Mouse (Mus musculus) spleen, postnatal 4 days (tissue): ENCODE results near the gene Prap1.
"Not testable (repeated sequence)": the region's sequence is repeated elsewhere in the genome, so short reads cannot be mapped to it uniquely, and the experiment has no call there.

Experiments used
- DNase-seq, 2 experiments: peaks; one replicate each; pipeline ENCODE4 v3.0.0; 2022; ENCODE audit warnings: low spot score in 2 of 2

Prap1 gene

DNA sequence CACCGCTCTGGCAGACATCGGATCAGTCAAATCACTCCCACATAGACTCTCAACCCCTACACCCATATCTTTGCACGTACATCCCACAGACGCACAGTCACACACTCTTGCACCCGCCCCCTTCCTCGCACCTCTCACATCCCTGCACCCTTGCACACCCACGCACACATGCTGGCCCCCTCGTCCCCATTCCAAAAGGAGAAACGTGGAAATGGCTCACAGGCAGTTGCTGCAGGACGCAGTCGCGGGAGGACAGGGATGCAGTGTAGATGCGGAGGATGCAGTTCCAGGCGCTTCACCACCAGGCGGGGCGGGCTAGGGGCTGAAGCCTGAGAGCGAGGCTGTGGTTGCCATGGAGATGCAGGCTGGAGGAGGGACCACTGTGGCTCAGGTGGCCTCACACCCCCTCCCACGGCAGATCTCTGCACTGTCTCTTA lies 10.9 kb upstream of the Prap1 start, which contains the start of gene Caly:
TSS of gene Caly (minus strand) at position 307 of the 437 bp plus-strand sequence.
- DNase-seq, result peak in 1 of 2 experiments; percentile 63

DNA sequence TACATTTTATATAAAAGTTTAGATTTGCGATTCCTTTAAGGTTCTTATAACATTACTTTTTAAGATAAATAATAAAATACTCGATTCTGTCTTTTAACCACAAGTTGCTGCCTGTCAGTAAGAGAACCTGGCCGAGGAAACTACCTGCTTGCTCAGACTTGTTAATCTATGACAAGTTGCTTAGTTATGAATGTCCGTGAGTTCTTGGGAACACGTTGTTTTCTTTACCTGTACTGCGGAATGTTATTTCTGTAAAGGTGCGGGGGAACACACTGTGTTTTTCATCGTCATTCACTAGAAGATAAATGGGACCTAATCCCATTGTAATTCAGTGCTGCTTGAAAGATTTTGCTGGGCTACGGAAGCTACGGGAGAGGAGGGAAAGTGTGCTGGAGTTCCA lies 2.6 kb upstream of the Prap1 start:
- DNase-seq, result no peak

DNA sequence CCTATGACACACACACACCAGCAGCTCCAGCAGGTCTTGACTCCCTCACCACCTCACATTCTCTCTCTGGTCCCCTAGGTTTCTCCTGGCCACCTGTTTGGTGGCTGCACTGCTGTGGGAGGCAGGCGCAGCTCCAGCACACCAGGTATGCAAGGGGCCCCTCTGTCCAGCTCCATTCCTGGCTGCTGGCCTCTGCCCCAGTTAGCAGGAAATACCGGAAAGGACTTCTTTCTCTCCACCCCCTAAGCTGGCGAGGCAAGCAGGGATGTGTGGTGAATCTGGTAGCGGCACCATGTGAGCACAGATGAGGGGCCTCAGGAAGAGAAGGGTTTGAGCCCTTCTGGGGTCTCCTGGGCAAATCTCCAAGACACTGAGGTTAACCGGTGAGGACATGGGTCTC lies 1.8 kb downstream of the Prap1 start:
- no peak for DNase-seq

DNA sequence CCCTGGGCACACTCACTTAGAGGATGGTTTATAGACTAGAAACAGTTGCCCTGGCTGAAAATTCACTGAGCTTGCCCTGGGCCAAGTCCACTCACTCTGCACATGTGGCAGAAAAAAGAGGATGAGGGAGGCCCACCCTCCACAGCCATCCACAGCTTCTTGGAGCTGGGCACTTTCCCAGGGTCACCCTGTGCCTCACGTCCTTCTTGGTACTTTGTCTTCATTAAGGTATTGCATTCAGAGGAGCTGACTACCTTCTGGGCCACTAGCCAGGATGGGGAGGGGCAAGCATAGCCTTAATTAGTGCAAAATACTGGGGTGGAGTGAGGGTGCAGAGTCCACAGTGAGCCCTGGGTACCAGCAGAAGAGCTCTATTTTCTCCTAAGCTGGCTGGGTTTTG lies 2.4 kb downstream of the Prap1 start:
- no peak for DNase-seq

DNA sequence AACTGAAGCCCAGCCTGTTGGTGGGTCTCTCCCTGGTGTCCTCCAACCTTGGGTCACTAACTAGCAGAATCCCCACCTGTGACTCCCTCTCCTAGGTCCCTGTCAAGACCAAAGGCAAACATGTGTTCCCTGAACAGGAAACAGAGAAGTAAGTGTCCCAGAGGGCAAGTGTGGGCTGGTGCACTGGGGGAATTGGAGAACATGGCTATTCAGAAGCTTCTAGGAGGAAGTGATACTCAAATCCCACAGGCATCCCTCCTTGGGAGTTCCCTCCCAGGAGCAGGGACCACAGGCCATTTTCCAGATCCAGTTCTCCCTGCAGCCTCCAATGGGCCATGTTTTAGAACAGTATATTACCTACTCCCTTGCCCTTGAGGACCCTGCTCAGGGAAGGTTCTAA lies 2.9 kb downstream of the Prap1 start:
- no peak for DNase-seq

DNA sequence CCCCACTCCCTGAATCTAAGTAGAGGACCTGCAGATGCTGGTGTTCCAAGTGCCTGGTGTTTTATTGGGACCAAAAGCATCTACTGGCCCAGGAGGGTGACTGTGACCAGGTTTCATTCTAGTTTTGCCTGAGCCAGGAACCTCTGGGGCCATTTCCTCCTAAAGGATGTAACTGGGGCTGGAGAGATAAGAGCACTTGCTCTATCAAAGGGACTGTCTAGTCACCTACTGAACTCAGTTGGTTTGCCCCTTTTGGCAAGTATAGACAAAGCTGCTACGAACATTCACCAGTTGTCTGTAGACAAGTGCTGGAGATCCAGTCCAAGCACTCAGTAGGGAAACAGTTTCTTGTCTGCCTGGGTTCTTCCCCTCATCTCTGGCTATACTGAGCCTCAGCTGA lies 5.3 kb downstream of the Prap1 start:
- no peak for DNase-seq

DNA sequence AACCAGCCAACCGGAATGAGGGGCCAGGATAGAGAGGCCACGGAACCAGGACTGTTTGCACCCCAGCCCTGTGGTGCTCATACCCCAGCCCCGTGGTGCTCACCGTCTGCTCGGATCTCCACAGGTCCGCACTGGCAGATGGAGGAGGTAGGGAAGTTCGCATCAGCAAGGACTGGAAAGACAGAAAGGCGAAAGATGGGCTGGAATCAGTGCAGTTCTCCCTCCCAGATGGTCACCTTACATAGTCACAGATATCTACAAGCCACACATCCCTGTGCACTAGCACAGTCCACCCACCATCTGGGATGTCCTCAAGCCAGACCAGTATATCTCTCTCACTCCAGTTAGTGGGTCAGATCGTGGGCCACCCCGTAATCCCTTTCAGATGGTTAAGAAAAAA lies 8.3 kb downstream of the Prap1 start:
- no peak for DNase-seq

DNA sequence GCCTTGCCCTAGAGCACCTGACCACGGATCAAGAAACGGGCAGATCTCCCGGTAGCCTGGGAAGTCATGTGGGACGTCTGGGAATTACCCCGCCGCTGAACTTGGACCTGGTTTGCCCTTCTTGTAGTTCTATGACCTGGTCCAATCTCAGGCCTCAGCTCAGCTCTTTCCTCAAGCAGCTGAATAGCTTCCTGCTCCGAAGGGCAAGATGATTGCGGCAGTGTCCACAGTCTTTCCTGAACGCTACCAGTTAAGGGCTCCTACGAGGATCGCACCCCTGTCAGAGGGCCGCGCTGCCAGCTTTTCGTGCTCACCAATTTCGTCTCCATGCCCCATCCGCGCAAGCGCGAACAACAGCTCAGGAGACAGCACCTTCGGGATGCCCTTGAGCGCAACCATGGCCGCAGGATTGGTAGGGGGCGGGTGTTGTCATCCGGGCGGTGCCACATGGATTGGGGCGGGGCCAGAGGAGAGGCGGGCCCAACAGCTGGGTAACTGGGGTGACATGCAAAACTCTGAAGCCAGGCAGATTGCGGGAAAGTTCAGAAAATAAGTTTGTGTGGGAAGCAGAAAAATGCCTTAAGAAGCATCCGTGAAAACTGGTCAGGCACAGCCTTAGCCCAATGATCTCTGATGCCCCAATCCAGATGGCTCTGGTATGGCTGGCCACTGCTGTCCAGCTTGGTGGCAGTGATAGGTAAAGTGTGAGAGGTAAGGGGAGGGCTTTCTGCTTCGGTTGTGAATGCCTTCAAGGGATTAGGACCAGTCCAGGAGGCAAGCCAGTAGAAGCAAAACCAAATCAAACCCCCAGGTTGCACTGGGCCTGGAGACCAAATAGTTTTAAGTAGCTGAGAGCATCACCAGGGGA lies 9.0 kb downstream of the Prap1 start, which contains the start of gene Fuom:
TSS of gene Fuom (minus strand) at position 449 of the 868 bp plus-strand sequence.
- peak; percentile 80 to 86 for DNase-seq

DNA sequence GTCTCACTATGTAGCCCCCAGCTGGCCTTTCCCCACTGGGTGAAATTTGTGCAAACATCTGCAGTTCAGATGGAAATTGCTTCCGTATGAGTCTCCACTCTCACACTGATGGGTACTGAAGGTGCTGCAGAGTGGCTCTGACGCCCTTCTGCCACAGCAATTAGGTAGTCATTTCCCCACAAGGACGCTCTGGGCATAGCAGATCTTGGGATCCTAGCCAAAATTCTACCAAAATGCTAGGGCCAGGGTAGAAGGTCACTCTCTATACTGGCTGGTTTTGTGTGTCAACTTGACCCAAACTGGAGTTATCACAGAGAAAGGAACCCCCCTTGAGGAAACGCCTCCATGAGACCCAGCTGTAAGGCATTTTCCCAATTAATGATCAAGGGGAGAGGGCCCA lies 10.8 kb downstream of the Prap1 start:
- DNase-seq, result no peak

DNA sequence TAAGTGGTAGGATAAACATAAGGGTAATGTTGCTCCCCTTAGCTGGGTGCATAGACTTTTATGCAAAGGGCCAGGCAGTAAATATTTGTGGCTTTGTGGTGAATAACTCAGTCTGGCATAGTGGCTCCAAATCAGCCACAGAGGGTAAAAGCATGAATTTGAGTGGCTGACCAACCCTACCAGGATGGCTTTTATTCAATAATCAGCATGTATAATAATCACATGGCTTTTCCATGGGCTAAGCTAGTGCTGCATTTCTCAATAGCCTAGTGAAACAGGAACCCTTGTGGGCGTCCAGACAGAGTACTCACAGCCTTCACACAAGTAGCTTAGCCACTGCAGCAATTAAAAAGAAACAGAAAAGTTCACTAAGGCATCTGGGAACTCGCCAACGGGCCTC lies 18.7 kb downstream of the Prap1 start:
- DNase-seq, result no peak

DNA sequence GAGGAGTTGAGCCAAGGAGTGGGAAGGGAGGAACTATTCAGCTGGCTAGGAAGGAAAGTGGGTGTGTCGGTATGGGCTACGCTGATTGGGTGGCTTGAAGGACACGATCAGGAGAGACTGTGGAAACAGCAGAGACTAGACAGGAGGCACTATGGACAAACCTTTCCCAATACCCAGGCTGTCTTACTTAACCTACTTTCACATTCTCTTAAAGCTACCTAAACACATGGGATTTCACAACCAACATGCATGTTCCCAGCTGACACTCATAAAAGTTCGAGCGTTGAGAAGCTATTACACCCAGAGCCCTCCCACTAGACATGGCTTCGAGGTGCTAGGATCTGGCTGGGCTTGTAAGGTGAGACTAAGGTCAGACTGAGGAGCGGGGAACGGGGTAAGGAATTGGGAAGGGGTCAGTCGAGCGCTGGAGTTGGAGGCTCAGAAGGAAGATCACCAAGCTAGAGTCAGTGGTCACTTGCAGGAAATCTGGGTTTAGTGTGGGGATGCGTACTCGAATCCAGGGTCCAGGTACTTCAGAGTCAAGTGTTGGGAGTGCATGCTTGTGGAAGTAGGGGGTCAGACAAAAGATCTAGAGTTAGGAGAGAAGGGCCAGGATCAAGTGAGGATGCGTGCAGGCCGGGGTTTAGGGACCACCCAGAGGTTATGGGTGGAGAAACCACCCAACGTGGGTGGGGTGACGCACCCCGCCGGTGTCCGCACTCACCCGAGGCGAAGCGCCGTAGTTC lies 22.6 kb downstream of the Prap1 start, which contains the start of gene Paox:
TSS of gene Paox (plus strand) at position 217 of the 746 bp plus-strand sequence.
- DNase-seq, result peak in 1 of 2 experiments; percentile 21

DNA sequence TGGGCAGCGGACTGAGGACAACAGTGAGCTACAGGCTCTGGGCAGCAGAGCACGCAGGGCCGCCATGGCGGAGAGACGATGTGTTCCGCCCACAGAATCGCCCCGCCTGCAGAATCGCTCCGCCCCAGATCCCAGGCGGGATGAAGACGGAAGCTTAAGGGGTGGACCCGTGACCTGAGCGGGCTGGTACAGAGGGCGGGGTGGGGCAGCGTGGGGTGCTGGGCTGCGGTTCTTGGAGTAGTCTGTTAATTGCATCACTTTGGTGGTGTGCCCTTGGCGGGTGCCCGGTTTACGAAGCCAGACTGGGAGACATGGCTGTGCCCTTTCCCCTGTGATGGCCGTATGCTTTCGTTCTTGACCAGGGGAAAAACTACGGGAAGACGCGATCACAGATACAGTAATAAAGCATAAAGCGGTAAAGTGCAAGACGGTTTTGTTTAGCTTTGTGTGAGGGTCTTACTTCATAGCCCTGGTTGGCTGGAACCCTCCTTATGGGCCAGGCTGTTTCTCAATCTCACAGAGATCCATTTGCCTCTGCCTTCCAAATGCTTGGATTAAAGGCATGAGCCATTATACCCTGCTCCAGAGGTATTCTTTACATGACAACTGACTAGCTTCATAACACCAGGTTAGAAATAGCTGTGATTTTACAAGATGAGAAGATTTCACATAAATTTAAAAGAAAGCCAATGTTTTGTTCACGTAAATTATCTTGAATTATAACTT lies 23.3 kb downstream of the Prap1 start, which contains the start of gene Echs1:
TSS of gene Echs1 (minus strand) at position 148 of the 726 bp plus-strand sequence.
- DNase-seq, result peak; percentile 89 to 93

DNA sequence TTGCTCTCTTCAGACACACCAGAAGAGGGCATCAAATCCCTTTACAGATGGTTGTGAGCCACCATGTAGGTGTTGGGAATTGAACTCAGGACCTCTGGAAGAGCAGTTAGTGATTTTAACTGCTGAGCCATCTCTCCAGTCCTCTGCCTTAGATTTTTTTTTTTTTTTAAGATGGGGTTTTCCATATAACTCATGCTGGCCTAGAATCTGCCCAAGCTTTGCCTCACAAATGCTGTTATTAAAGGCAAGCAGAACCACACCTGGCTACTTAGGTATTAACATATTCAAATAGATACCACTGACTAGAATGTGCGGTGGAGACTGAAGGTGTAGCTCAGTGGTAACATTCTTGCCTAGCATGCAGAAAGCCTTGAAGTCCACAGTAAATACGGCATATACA lies 27.3 kb downstream of the Prap1 start:
- DNase-seq, result no peak

DNA sequence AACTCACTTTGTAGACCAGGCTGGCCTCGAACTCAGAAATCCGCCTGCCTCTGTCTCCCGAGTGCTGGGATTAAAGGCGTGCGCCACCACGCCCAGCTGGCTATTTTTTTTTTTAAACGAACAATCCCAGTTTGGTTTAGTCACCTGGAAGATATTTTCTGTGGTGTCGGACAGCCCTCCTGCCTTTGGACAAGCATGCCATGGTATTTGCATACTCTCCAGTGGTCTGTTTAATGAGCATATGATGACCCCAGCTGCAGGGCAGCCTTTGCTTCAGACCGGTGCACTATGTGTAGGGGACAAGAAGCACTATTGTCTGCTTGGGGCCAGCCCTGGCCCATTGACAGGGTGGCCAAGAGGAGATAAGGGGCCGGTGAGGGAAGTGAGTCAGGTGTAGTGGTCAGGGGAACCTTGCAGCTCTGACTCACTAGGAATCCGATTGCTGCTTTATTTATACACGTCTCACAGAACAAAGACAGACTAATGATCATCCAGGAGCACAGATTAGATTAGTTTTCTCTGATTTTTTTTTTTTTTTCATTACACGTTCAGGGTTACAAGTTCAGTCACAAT lies 28.2 kb downstream of the Prap1 start:
- no peak for DNase-seq

DNA sequence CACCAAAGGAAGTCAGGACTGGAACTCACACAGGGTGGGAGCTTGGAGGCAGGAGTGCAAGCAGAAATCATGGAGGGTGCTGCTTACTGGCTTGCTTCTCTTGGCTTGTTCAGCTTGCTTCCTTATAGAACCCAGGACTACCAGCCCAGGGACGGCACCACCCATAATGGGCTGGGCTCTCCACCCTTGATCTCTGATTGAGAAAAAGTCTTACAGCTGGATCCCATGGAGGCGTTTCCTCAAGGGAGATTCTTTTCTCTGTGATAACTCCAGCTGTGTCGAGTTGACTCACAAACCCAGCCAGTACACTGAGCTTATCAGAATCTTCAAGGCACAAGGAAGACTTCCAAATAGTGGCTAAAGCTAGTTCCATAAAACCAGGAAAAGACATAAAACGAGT lies 29.6 kb downstream of the Prap1 start:
- no peak for DNase-seq

DNA sequence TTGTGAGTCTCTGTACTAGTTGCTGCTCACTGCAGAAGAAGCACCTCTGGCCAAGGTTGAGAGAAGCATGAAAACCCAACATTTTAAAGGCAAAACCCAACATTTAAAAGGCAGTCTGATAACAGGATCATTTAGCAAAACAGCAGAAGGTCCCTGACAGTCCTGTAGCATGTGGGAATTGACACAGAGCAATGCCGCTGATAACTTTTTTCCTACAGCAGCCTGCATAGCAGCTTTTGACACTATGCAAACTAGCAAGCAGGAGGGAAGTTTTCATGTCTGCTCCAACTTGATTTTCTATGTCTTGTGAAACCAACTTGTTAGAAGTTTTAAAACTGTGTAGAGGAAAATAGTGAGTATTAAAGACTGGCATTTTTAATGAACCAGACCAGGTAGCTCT lies 31.2 kb downstream of the Prap1 start:
- DNase-seq, result no peak

DNA sequence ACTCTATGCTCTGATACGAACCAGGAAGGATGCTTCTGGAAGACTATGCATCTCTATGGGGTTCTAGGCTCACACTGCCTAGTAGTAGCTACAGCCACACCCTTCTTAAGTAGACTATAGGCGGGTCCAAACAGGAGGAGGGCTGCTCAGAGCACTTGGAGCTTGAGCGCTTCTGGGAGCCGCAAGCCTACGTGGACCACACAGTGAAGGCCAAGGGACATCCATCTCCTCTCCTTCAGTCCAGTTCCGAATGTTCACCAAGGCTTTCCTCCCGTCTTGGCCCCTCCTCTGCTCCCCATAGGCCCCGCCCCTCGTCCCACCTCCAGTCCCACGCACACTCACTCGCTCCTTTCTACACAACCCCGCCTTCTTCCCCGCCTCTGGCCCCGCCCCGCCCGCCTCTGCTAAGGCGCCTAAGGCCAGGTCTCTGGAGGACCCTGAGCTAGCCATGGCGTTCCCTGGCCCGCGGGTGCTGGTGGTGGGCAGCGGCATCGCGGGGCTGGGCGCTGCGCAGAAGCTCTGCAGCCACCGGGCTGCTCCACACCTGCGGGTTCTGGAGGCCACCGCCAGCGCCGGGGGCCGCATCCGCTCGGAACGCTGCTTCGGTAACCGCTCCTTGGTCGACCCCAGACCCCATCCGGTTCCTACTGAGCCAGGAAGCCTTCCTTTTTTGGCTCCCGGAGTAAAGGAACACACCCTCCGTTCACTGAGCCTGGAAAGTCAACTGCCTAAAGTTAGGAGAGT lies 32.3 kb downstream of the Prap1 start:
- DNase-seq, result peak; percentile 93 to 95

DNA sequence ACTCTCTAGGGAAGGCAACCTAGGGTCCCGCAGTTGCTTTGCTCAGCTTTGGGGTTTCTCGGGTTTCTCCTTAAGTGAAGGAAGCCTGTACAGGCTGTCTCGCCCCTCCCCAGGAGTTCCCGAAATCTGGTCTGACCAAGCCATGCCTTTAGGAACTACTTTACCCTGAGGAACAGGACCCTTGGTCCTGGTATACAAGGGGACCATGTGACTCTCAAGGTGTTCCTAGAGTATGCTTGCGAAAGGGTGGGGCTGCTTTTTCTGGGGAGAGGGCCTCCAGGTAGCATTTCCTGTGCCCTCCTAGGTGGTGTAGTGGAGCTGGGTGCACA lies 32.8 kb downstream of the Prap1 start:
- no peak for DNase-seq

DNA sequence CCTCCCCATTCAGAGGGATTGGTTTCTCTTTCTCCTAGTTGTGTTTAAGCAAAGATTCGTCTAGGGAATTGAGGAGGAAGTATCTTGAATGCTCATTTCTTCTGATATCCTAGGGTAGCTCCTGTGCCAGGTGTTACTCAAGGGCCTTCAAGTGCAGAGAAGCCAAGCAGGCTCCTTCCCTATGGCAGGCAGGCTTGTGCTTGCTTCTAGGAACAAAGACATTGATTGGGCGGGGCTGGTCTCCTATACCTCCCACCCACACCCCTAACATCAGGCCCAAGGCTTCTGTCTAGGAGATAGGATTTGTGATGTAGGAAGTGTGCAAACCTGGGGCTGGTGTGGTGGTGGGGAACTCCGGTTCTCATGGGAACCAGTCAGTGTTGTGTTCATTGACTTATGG lies 33.7 kb downstream of the Prap1 start:
- no peak for DNase-seq

DNA sequence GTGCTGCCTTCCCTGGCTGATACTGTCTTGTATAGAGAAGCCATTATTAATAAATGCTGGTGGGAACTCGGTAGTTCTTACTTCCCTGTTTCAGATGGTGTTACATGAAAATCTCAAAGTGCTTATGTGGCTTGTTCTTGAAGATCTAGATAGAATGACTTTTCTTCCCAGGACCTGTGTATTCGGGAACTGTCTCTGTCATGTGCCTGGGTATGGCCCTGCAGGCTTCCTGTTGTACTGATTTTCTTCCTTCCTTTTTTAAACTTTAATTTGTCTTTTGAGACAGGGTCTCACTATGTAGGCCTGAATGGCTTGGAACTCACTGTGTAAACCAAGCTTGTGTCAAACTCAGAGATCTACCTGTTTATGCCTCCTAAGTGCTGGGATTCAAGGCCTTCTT lies 34.7 kb downstream of the Prap1 start:
- no peak for DNase-seq

DNA sequence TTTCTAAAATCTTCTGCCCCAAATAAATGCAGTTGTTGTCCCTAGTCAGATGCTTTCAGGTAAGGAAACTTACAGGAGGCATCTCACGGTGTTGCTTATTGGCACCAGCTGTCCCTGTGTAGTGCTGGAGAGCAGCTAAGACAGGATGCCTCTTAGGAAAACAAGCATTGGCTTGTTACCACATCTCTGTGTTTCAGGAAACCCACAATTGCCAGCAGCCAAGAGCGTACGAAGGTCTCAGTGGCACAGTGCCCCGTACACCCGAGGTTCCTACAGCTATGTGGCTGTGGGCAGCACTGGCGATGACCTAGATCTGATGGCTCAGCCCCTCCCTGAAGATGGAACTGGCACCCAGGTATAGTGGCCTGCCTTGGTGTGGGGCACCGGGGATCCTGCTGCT lies 39.0 kb downstream of the Prap1 start:
- not testable (repeated sequence) for DNase-seq
